Mouse (Mus musculus): ENCODE measurements around the gene Sntg2.

GRCm38 (mm10) chr12:30257664-30258063 is 115.5 kb downstream of the Sntg2 start:
- TF ChIP-seq CTCF (conservative IDR thresholded peaks at IDR 0.05; ENCODE audit: insufficient read depth, insufficient read length, low read depth, low read length) (no peak), POLR2A (IDR thresholded peaks at IDR 0.05; ENCODE audit: low read depth, low read length) (no peak)
